Mouse (Mus musculus): Measurements from ENCODE around the gene Unc45b. TPM values are rescaled to one million over a fixed set of nuclear protein-coding genes. Genes with fewer than 3 reads are reported as not detected.

Unc45b gene
- polyA plus RNA-seq, 1 experiment from 2014 or later: 7.3 TPM

- under 1% methylated on average over 36 of the region's 36 CpGs for WGBS
- Histone ChIP-seq H3K4me3 (ENCODE audit: low read length) (peak overlapping the region; percentile 92), H3K9ac (replicated peaks; ENCODE audit: low read length) (peak overlapping the region; percentile 86), H3K27me3 (ENCODE audit: insufficient read depth, low read length) (no peaks in the 10 kb centered on the region), H3K4me1 (ENCODE audit: insufficient read depth, low read length) (peaks cover 15% of the 10 kb centered on the region), H3K4me2 (replicated peaks; ENCODE audit: low read depth, low read length) (peak overlapping the region; percentile 68), H3K36me3 (ENCODE audit: insufficient read depth, low read length) (no peaks in the 10 kb centered on the region), H3K27ac (ENCODE audit: low read length) (peak overlapping the region; percentile 92), H3K9me3 (ENCODE audit: low read length) (no peaks in the 10 kb centered on the region)
- ATAC-seq (ENCODE audit: low FRiP score, low TSS enrichment): peak; percentile 84
Observed at GRCm38 (mm10) chr11:82870173-82871030, 39.9 kb upstream of the Unc45b start.

- peak within 1 kb of the TSS; percentile 92 for H3K4me3 ChIP-seq (ENCODE audit: low read length)
- H3K4me1 ChIP-seq (ENCODE audit: insufficient read depth, low read length): peaks cover 15% of the 10 kb centered on the region
- no peaks in the 10 kb centered on the region for H3K27me3 ChIP-seq (ENCODE audit: insufficient read depth, low read length)
- peak within 1 kb of the TSS; percentile 68 for H3K4me2 ChIP-seq (replicated peaks; ENCODE audit: low read depth, low read length)
- H3K9ac ChIP-seq (replicated peaks; ENCODE audit: low read length): peak within 1 kb of the TSS; percentile 86
- H3K36me3 ChIP-seq (ENCODE audit: insufficient read depth, low read length): no peaks in the 10 kb centered on the region
- peak; percentile 96 for ATAC-seq (ENCODE audit: low FRiP score, low TSS enrichment)
- no peaks in the 10 kb centered on the region for H3K9me3 ChIP-seq (ENCODE audit: low read length)
- under 1% methylated on average over 39 of the region's 43 CpGs for WGBS
- peak within 1 kb of the TSS; percentile 92 for H3K27ac ChIP-seq (ENCODE audit: low read length)
Observed at GRCm38 (mm10) chr11:82871031-82871446, 39.3 kb upstream of the Unc45b start, which contains the start of gene Rffl. Gene Rffl, minus strand, starts transcription at chr11:82871210.

GRCm38 (mm10) chr11:82874924-82875323, 35.4 kb upstream of the Unc45b start:
- H3K4me2 ChIP-seq (replicated peaks; ENCODE audit: low read depth, low read length): no peak overlapping the region
- no peak for ATAC-seq (ENCODE audit: low FRiP score, low TSS enrichment)
- H3K4me3 ChIP-seq (ENCODE audit: low read length): no peak overlapping the region
- peaks cover 3% of the 10 kb centered on the region for H3K4me1 ChIP-seq (ENCODE audit: insufficient read depth, low read length)
- H3K27me3 ChIP-seq (ENCODE audit: insufficient read depth, low read length): no peaks in the 10 kb centered on the region
- WGBS: 76% methylated on average over 5 of the region's 5 CpGs
- no peak overlapping the region for H3K9ac ChIP-seq (replicated peaks; ENCODE audit: low read length)
- no peak overlapping the region for H3K27ac ChIP-seq (ENCODE audit: low read length)
- peaks cover 7% of the 10 kb centered on the region for H3K36me3 ChIP-seq (ENCODE audit: insufficient read depth, low read length)
- H3K9me3 ChIP-seq (ENCODE audit: low read length): no peaks in the 10 kb centered on the region

GRCm38 (mm10) chr11:82875631-82876030, 34.7 kb upstream of the Unc45b start:
- H3K9ac ChIP-seq (replicated peaks; ENCODE audit: low read length): no peak overlapping the region
- ATAC-seq (ENCODE audit: low FRiP score, low TSS enrichment): no peak
- no peaks in the 10 kb centered on the region for H3K4me1 ChIP-seq (ENCODE audit: insufficient read depth, low read length)
- 97% methylated on average over 5 of the region's 5 CpGs for WGBS
- no peak overlapping the region for H3K27ac ChIP-seq (ENCODE audit: low read length)
- H3K9me3 ChIP-seq (ENCODE audit: low read length): no peaks in the 10 kb centered on the region
- no peaks in the 10 kb centered on the region for H3K27me3 ChIP-seq (ENCODE audit: insufficient read depth, low read length)
- H3K4me2 ChIP-seq (replicated peaks; ENCODE audit: low read depth, low read length): no peak overlapping the region
- H3K4me3 ChIP-seq (ENCODE audit: low read length): no peak overlapping the region
- peaks cover 9% of the 10 kb centered on the region for H3K36me3 ChIP-seq (ENCODE audit: insufficient read depth, low read length)

- H3K27me3 ChIP-seq (ENCODE audit: insufficient read depth, low read length): no peaks in the 10 kb centered on the region
- WGBS: 44% methylated on average over 7 of the region's 7 CpGs
- no peaks in the 10 kb centered on the region for H3K4me1 ChIP-seq (ENCODE audit: insufficient read depth, low read length)
- H3K36me3 ChIP-seq (ENCODE audit: insufficient read depth, low read length): peaks cover 9% of the 10 kb centered on the region
- H3K9ac ChIP-seq (replicated peaks; ENCODE audit: low read length): no peak overlapping the region
- H3K27ac ChIP-seq (ENCODE audit: low read length): 0 out of 2 replicates have a peak overlapping the region, but pooled peaks have one; percentile 0
- H3K4me2 ChIP-seq (replicated peaks; ENCODE audit: low read depth, low read length): no peak overlapping the region
- no peaks in the 10 kb centered on the region for H3K9me3 ChIP-seq (ENCODE audit: low read length)
- ATAC-seq (ENCODE audit: low FRiP score, low TSS enrichment): peak; percentile 78
- H3K4me3 ChIP-seq (ENCODE audit: low read length): no peak overlapping the region
Observed at GRCm38 (mm10) chr11:82877726-82878344, 32.5 kb upstream of the Unc45b start.

- Histone ChIP-seq H3K9ac (replicated peaks; ENCODE audit: low read length) (no peak overlapping the region), H3K27me3 (ENCODE audit: insufficient read depth, low read length) (no peaks in the 10 kb centered on the region), H3K4me2 (replicated peaks; ENCODE audit: low read depth, low read length) (no peak overlapping the region), H3K4me3 (ENCODE audit: low read length) (no peak overlapping the region), H3K27ac (ENCODE audit: low read length) (no peak overlapping the region), H3K4me1 (ENCODE audit: insufficient read depth, low read length) (peaks cover 1% of the 10 kb centered on the region), H3K36me3 (ENCODE audit: insufficient read depth, low read length) (peaks cover 9% of the 10 kb centered on the region), H3K9me3 (ENCODE audit: low read length) (no peaks in the 10 kb centered on the region)
- WGBS: 49% methylated on average over 8 of the region's 8 CpGs
- no peak for ATAC-seq (ENCODE audit: low FRiP score, low TSS enrichment)
Observed at GRCm38 (mm10) chr11:82883180-82883579, 27.2 kb upstream of the Unc45b start.

- WGBS: 85% methylated on average over 3 of the region's 3 CpGs
- no peak for ATAC-seq (ENCODE audit: low FRiP score, low TSS enrichment)
- H3K9ac ChIP-seq (replicated peaks; ENCODE audit: low read length): no peak overlapping the region
Observed at GRCm38 (mm10) chr11:82886559-82886958, 23.8 kb upstream of the Unc45b start.

GRCm38 (mm10) chr11:82888491-82888946, 21.8 kb upstream of the Unc45b start:
- peaks cover 8% of the 10 kb centered on the region; the same call in 1 of the 2 replicates for H3K27me3 ChIP-seq (ENCODE audit: insufficient read depth, low read length)
- H3K9ac ChIP-seq (replicated peaks; ENCODE audit: low read length): peak overlapping the region; percentile 42; the same call in 1 of the 2 replicates
- H3K4me1 ChIP-seq (ENCODE audit: insufficient read depth, low read length): peaks cover 17% of the 10 kb centered on the region
- H3K36me3 ChIP-seq (ENCODE audit: insufficient read depth, low read length): no peaks in the 10 kb centered on the region
- H3K4me2 ChIP-seq (replicated peaks; ENCODE audit: low read depth, low read length): peak overlapping the region; percentile 79; the same call in 1 of the 2 replicates
- H3K4me3 ChIP-seq (ENCODE audit: low read length): 0 out of 2 replicates have a peak overlapping the region, but pooled peaks have one; percentile 67
- H3K9me3 ChIP-seq (ENCODE audit: low read length): no peaks in the 10 kb centered on the region
- no peak overlapping the region for H3K27ac ChIP-seq (ENCODE audit: low read length)
- peak; percentile 26; the same call in 1 of the 2 replicates for ATAC-seq (ENCODE audit: low FRiP score, low TSS enrichment)
- WGBS: 49% methylated on average over 10 of the region's 10 CpGs

More at GRCm38 (mm10) chr11:82886559-82886958, 23.8 kb upstream of the Unc45b start:
- no peaks in the 10 kb centered on the region for H3K9me3 ChIP-seq (ENCODE audit: low read length)
- no peak overlapping the region for H3K4me3 ChIP-seq (ENCODE audit: low read length)
- peaks cover 6% of the 10 kb centered on the region; the same call in 1 of the 2 replicates for H3K27me3 ChIP-seq (ENCODE audit: insufficient read depth, low read length)
- H3K4me1 ChIP-seq (ENCODE audit: insufficient read depth, low read length): peaks cover 17% of the 10 kb centered on the region
- no peak overlapping the region for H3K27ac ChIP-seq (ENCODE audit: low read length)
- H3K4me2 ChIP-seq (replicated peaks; ENCODE audit: low read depth, low read length): no peak overlapping the region
- H3K36me3 ChIP-seq (ENCODE audit: insufficient read depth, low read length): no peaks in the 10 kb centered on the region

- Histone ChIP-seq H3K4me3 (ENCODE audit: low read length) (peak overlapping the region; percentile 67), H3K4me2 (replicated peaks; ENCODE audit: low read depth, low read length) (peak overlapping the region; percentile 79), H3K36me3 (ENCODE audit: insufficient read depth, low read length) (no peaks in the 10 kb centered on the region), H3K27me3 (ENCODE audit: insufficient read depth, low read length) (peaks cover 8% of the 10 kb centered on the region; the same call in 1 of the 2 replicates), H3K4me1 (ENCODE audit: insufficient read depth, low read length) (peaks cover 17% of the 10 kb centered on the region), H3K27ac (ENCODE audit: low read length) (peak overlapping the region; percentile 52), H3K9me3 (ENCODE audit: low read length) (no peaks in the 10 kb centered on the region), H3K9ac (replicated peaks; ENCODE audit: low read length) (peak overlapping the region; percentile 80)
- peak; percentile 47 for ATAC-seq (ENCODE audit: low FRiP score, low TSS enrichment)
- WGBS: 7% methylated on average over 31 of the region's 31 CpGs
Observed at GRCm38 (mm10) chr11:82889524-82890341, 20.6 kb upstream of the Unc45b start.

Data from kidney, embryonic 16.5 days (tissue).